Mouse (Mus musculus): ENCODE data around the gene C1qa.

DNA sequence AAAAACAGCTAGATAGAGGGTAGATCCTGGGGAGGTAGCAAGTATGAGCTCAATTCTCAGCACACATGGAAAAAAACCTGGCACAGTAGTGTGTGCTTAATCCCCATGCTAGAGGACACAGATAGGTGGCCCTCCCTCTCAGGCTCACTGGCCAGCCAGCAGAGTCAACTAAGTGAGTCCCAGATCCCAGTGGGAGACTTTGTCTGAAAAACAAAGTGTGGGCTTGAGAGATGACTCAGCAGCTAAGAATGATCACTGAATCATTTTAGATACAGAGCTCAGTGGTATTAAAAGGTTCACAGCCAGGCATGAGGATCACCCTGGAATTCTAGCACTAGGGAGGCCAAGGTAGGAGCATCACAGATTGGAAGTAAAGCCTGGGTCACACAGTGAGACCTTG, 9.2 kb upstream of the C1qa start:
- TF ChIP-seq CTCF (IDR thresholded peaks at IDR 0.05; ENCODE audit: control insufficient read depth, insufficient read depth, insufficient replicate concordance, low read depth, low read length) (no peak), POLR2A (IDR thresholded peaks at IDR 0.05; ENCODE audit: control insufficient read depth, low read depth, low read length) (no peak)

All from testis, adult 2 months (tissue).